Mouse (Mus musculus) urinary bladder, postnatal 0 days (tissue): ENCODE data around the gene Lao1. TPM values are rescaled to one million over a fixed set of nuclear protein-coding genes. Genes with fewer than 3 reads are reported as not detected.

Source experiments
- polyA plus RNA-seq: library from polyadenylated mRNA; unstranded; fragments of >200 nt; fragmentation: Nextera tagmentation; extraction: Ambion mirVana; gene quantifications from 2 replicates; pipeline ENCODE4 v1.2.1, GENCODE M21; 2015

Lao1 gene
- not detected in 2 replicates for polyA plus RNA-seq

DNA sequence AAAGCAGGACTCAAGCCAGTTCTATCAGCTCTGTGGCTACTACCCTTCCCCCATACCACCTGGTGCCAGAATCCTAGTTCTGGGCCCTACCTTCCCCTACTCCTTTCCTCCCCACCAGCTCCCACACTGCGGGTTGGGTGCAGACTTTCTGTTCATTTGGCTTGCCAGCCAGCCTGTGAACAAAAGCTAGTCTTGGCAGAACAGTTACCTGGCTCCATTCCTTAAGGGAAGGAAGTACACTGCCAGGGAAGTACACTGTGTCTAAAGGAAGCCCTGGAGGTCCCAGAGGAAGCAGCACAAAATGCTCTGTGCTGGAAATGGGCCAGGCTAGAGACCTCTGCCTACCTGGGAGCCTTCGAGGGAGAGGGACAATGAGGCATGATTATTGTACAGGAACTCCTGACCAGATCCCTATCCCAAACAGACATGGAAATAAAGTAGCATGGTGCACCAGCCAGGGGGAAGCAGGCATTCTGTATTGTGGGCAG lies at the start of gene Lao1:
Lao1 (plus strand) TSS at position 438 of the 488 bp plus-strand sequence.

DNA sequence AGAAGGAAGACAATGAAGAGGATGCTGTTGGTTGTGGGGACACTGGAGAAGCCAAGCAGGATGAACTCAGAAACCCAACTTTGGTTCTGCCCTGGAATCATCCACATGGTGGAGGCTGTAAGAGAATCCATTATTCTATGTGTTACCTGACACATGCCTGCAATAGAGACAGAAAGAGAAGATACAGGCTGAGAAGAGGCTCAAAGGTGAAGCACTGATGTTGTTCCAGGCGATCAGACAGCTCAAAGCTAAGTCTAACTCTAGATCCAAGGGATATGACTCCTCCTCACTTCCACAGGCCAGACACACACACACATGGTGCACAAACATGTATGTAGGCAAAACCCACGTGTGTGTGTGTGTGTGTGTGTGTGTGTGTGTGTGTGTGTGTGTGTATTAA lies 44.0 kb upstream of the Lao1 start, which contains the start of gene Olfr1329:
Olfr1329 (minus strand) TSS at position 101 of the 400 bp plus-strand sequence.

DNA sequence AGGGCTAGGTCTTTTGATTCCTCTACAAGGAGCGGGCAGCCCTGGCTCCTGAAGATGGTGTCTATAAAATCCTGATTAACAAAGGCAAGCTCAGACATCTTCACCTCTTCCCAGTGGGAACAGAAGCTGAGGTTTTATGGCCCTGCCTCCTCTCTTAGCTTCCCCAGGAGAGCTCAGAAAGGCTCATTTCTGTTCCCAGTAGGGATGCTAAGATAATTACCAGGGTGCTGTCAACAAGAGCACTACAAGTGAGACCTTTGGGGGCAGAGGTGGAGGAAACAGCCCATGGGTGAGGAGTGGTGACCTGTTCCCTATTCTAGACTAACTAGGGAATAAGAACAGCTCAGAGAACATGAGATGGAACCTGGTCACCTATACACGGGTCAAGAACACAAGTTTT lies 22.9 kb upstream of the Lao1 start, which contains the start of gene Olfr1328:
Olfr1328 (minus strand) TSS at position 101 of the 400 bp plus-strand sequence.

Other genes starting within 250 kb of the Lao1 start
- gene Olfr1340, start 241.4 kb upstream of the Lao1 start, polyA plus RNA-seq, result not detected in 2 replicates
- gene Olfr1339, start 229.4 kb upstream of the Lao1 start, polyA plus RNA-seq, result not detected in 2 replicates
- not detected in 2 replicates for gene Olfr1338, start 202.8 kb upstream of the Lao1 start, polyA plus RNA-seq
- not detected in 2 replicates for gene Olfr1337, start 179.0 kb upstream of the Lao1 start, polyA plus RNA-seq
- gene Olfr1335, start 151.6 kb upstream of the Lao1 start, polyA plus RNA-seq, result not detected in 2 replicates
- gene Olfr1333, start 125.3 kb upstream of the Lao1 start, polyA plus RNA-seq, result not detected in 2 replicates
- gene Olfr1331, start 96.9 kb upstream of the Lao1 start, polyA plus RNA-seq, result not detected in 2 replicates
- gene Olfr1330, start 73.0 kb upstream of the Lao1 start, polyA plus RNA-seq, result not detected in 2 replicates
- gene Olfr1329, start 44.1 kb upstream of the Lao1 start, polyA plus RNA-seq, result not detected in 2 replicates
- not detected in 2 replicates for gene Olfr1328, start 23.0 kb upstream of the Lao1 start, polyA plus RNA-seq
- 62.8 and 74.3 TPM in 2 replicates for gene Slc2a1, start 147.1 kb downstream of the Lao1 start, polyA plus RNA-seq
- 3.7 and 3.8 TPM in 2 replicates for gene Zfp691, start 212.6 kb downstream of the Lao1 start, polyA plus RNA-seq
- 0.35 and 0.92 TPM in 2 replicates for gene Ermap, start 228.4 kb downstream of the Lao1 start, polyA plus RNA-seq
- 117 and 125 TPM in 2 replicates for gene Svbp, start 233.7 kb downstream of the Lao1 start, polyA plus RNA-seq